ENCODE assay signal across 26 mouse cellular contexts in the genomic region with DNA sequence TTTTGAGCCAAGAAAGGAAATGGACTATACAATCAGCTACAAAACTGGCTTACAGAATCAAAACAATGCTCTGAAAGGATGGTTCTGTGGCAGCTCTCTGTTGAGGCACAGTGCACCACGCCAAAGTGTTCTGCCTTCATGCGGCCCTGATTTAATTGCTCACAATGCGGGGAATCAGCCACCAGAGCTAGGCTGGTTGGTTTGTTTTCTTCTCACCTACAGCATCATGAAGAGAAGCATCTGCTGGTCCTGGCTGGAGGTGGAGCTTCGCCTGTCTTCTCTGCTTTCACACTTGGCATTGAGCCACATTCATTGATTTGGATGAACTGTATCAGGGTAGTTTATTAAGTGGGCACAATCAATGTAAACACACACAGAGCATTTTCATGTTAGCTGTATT.
DNase-seq lines count a peak whose midpoint lies in the region; ATAC-seq and TF ChIP-seq lines count a peak whose summit lies in the region.
"Had no signal": no experiment of that assay in that cellular context is flagged by ENCODE, and none has a peak within 500 bp of the region (broad histone marks: within the 10 kb centered on the region; RNA-seq: fewer than 3 reads in every experiment).

No protein-coding gene starts in this region.

- no peaks in the 10 kb centered on the region for H3K36me3 ChIP-seq in hindbrain, embryonic 16.5 days (ENCODE audit: control insufficient read depth, insufficient read depth, low read length)
- no peaks in the 10 kb centered on the region for H3K36me3 ChIP-seq in hindbrain, embryonic 10.5 days
- H3K36me3 ChIP-seq in forebrain, embryonic 16.5 days (ENCODE audit: control insufficient read depth, insufficient read depth): no peaks in the 10 kb centered on the region
- H3K36me3 ChIP-seq: heart, embryonic 12.5 days; hindbrain, embryonic 15.5 days; intestine, embryonic 15.5 days; limb, embryonic 10.5 days; limb, embryonic 15.5 days had no signal

- no peaks in the 10 kb centered on the region for H3K4me1 ChIP-seq in hindbrain, embryonic 16.5 days (ENCODE audit: control insufficient read depth, insufficient read depth, low read depth, low read length)
- no peaks in the 10 kb centered on the region for H3K4me1 ChIP-seq in hindbrain, embryonic 10.5 days (replicated peaks)
- H3K4me1 ChIP-seq in forebrain, embryonic 16.5 days (replicated peaks; ENCODE audit: control insufficient read depth, insufficient read depth, low read length): no peaks in the 10 kb centered on the region; the same call in 1 of the 2 replicates
- H3K4me1 ChIP-seq: heart, embryonic 12.5 days; hindbrain, embryonic 15.5 days; intestine, embryonic 15.5 days; limb, embryonic 10.5 days; limb, embryonic 15.5 days had no signal

- H3K9ac ChIP-seq in hindbrain, embryonic 16.5 days (ENCODE audit: low read depth, low read length): no peak overlapping the region
- no peak overlapping the region for H3K9ac ChIP-seq in forebrain, embryonic 16.5 days (replicated peaks; ENCODE audit: low read depth, low read length)
- H3K9ac ChIP-seq: heart, embryonic 12.5 days; hindbrain, embryonic 15.5 days; intestine, embryonic 15.5 days; limb, embryonic 15.5 days; liver, embryonic 14.5 days had no signal

- 67% methylated on average over 4 of the region's 4 CpGs for WGBS in hindbrain, embryonic 16.5 days
- 81% methylated on average over 4 of the region's 4 CpGs for WGBS in hindbrain, embryonic 10.5 days
- WGBS in forebrain, embryonic 16.5 days: 32% methylated on average over 4 of the region's 4 CpGs

- no peak overlapping the region for H3K27ac ChIP-seq in hindbrain, embryonic 16.5 days (ENCODE audit: low read depth, low read length)
- H3K27ac ChIP-seq in hindbrain, embryonic 10.5 days: no peak overlapping the region
- no peak overlapping the region for H3K27ac ChIP-seq in forebrain, embryonic 16.5 days (ENCODE audit: low read length)
- H3K27ac ChIP-seq: heart, adult 2 months; hindbrain, embryonic 15.5 days; intestine, embryonic 15.5 days; layer of hippocampus, adult 2 months; limb, embryonic 10.5 days; limb, embryonic 15.5 days; liver, embryonic 14.5 days; macrophage had no signal

- 0 out of 2 replicates have a peak, but pooled peaks have one; percentile 48 for ATAC-seq in hindbrain, embryonic 16.5 days
- peak; percentile 86 for ATAC-seq in forebrain, embryonic 16.5 days
- ATAC-seq: intestine, embryonic 15.5 days had no signal

- H3K9me3 ChIP-seq in hindbrain, embryonic 16.5 days (ENCODE audit: control insufficient read depth, low read length): no peaks in the 10 kb centered on the region
- no peaks in the 10 kb centered on the region for H3K9me3 ChIP-seq in hindbrain, embryonic 10.5 days
- no peaks in the 10 kb centered on the region for H3K9me3 ChIP-seq in forebrain, embryonic 16.5 days (ENCODE audit: control insufficient read depth, low read length)
- H3K9me3 ChIP-seq: heart, embryonic 12.5 days; hindbrain, embryonic 15.5 days; intestine, embryonic 15.5 days; limb, embryonic 10.5 days; limb, embryonic 15.5 days had no signal

- H3K4me2 ChIP-seq in hindbrain, embryonic 16.5 days (ENCODE audit: low read length): no peak overlapping the region
- H3K4me2 ChIP-seq in forebrain, embryonic 16.5 days (ENCODE audit: low read length): no peak overlapping the region
- H3K4me2 ChIP-seq: heart, embryonic 12.5 days; hindbrain, embryonic 15.5 days; intestine, embryonic 15.5 days; limb, embryonic 15.5 days had no signal

- no peak overlapping the region for H3K4me3 ChIP-seq in hindbrain, embryonic 16.5 days (ENCODE audit: low read length)
- H3K4me3 ChIP-seq in hindbrain, embryonic 10.5 days: no peak overlapping the region
- H3K4me3 ChIP-seq in forebrain, embryonic 16.5 days (replicated peaks; ENCODE audit: low read length): no peak overlapping the region
- H3K4me3 ChIP-seq: heart, adult 2 months; heart, embryonic 12.5 days; hindbrain, embryonic 15.5 days; intestine, embryonic 15.5 days; layer of hippocampus, adult 2 months; limb, embryonic 10.5 days; limb, embryonic 15.5 days had no signal

- no peak for TF ChIP-seq POLR2A in brain, embryonic 14.5 days (IDR thresholded peaks at IDR 0.05; ENCODE audit: borderline replicate concordance, extremely low read depth, insufficient read depth, insufficient read length, poor library complexity, severe bottlenecking)

- no peak for TF ChIP-seq CTCF in brain, embryonic 14.5 days (IDR thresholded peaks at IDR 0.05; ENCODE audit: borderline replicate concordance, extremely low read depth, insufficient read depth, insufficient read length)

- DNase-seq in hindbrain, embryonic 10.5 days (ENCODE audit: low spot score): no peak
- DNase-seq in brain, adult 2 months (ENCODE audit: low read depth, low spot score): peak; percentile 14
- peak; percentile 70 for DNase-seq in brain, embryonic 14.5 days (ENCODE audit: low read depth)
- DNase-seq in spleen, postnatal 10 days (ENCODE audit: low spot score in 2 of 2): no peak
- DNase-seq: adrenal gland, postnatal 25 days; B cell, adult 2 months; cerebellum, adult 11 months; heart, adult 2 months; heart, postnatal 4 days; kidney, adult 2 months; kidney, postnatal 36 days; lung, adult 2 months; lung, postnatal 10 days; midbrain, embryonic 14.5 days; right cerebral cortex, postnatal 4 days; thymus, postnatal 4 days had no signal

- H3K27me3 ChIP-seq in hindbrain, embryonic 16.5 days (replicated peaks; ENCODE audit: control insufficient read depth, insufficient read depth, low read length): no peaks in the 10 kb centered on the region
- no peaks in the 10 kb centered on the region for H3K27me3 ChIP-seq in hindbrain, embryonic 10.5 days (ENCODE audit: insufficient read depth, poor library complexity, severe bottlenecking)
- no peaks in the 10 kb centered on the region for H3K27me3 ChIP-seq in forebrain, embryonic 16.5 days (replicated peaks; ENCODE audit: control insufficient read depth, insufficient read depth, low read length)
- H3K27me3 ChIP-seq: heart, embryonic 12.5 days; hindbrain, embryonic 15.5 days; intestine, embryonic 15.5 days; limb, embryonic 15.5 days had no signal

Comparison
In these comparisons a context has a peak if more than half of its experiments do, and no peak if none do; other contexts are left out.
1. DNase-seq: peak in brain, adult 2 months (single experiment) and brain, embryonic 14.5 days (single experiment); none in hindbrain, embryonic 10.5 days (single experiment) and spleen, postnatal 10 days (0 of 2).